Mouse (Mus musculus) spleen, postnatal 36 days (tissue): ENCODE measurements around the gene Lmo7.

Source experiments
- DNase-seq, 2 experiments: peaks; one replicate each; pipeline ENCODE4 v3.0.0; 2022; ENCODE audit warnings: low spot score in 2 of 2, mixed read lengths in 1 of 2

Gene Lmo7

DNA sequence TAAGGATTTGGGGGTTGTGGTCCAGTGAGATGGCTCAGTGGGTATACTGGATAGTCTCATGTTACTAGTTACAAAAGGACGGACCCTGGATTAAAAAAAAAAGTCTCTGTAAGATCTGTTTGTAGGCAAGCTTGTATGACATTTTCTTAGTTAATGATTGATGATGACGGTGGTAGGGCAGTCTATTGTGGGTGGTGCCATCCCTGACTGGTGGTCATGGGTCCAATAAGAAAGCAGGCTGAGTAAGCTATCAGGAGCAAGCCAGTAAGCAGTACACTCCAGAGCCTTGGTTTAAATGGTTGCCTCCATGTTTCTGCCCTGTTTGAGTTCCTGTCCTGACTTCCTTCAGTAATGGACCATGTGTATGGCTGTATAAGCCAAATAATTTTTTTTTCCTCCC lies 106.6 kb downstream of the Lmo7 start:
- DNase-seq: no peak

DNA sequence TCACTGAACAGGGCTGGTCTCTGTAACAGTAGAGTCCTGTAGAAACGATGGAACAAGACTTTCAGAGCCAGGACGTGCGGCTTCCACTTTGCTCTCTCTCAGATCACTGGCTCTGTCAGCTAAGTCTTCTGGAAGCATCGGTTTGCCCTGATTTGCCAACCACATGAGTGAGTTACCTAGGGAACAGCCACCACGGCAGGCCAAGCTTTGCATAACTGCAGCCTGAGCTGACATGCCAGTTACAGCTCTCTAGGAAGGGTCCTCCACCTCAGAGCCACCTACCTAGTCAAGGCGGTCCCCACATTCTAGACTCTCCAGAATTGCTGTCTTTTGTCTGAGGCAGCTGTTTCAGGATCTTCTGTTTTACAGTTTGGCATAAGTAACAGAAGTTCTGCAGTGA lies 107.4 kb downstream of the Lmo7 start:
- DNase-seq: no peak

DNA sequence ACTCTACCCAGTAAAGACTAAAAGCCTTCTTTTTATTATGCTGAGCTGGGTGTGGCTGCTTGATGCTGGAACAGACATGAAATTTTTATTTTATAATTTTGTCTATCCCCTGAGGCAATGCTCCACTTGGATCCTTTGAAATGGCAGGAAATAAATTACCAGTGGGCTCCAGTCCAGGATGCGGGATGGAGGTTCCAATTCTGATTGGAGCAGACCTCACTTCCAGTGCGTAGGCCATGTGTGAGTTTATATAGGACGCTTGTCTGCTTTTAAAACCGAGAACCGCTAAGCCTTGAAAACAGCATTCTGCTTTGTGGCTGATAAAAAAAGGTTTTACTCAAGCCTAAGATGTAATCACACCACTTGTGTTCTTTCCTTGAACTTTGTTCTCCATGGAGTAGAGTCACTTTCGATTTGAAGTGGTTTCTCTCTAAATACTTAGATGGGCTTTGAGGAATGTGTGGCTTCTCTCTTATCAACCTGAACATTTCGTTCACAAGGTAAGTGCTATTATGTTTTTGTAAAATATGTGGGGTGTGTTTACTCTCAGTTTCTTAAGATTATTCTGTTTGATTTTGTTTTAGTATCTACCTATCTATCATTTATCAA lies 108.6 kb downstream of the Lmo7 start:
- DNase-seq: no peak

DNA sequence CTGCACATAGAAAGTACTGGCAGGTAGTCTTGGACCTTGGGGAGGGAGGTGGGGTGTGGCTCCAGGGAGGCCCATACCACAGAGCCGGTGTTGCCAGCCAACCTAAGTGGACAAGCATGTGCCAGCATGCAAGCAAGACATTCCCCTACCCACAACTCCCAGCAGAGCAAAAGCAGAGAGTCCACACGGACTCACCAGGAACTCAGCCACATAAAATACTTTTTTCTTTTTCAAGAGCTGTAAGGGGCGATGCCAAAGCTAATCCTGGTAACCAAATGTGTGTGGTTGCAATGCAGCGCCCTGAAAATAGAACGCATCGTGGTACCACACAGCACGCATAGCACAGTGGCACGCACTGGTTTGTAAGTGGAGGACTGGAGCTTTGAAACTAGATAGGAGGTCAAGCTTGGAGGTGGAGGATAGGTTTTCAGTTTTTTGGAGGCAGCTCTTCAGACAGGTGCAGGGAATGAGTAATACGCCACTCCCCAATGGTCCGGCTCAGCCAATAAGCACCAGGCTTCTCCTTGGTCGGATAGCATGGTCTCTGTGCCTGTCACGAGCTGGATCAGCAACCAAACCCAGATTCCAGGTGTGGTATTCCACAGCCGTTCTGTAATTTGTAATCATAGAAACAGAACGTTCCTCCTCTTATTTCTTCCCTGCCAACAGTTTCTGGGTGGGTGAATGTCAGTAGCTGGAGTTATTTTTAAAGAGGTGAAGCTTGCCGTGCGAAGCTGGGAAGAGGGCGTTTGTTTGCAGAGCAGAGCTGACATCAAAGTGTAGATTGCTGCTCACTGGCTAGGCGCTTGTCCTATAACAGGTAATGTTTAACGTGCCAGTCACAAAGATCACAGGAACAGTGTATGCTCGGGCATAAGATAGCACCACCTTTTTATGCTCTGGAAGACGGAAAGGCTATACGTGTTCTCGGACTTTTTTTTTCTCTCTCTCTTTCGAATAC lies 110.3 kb downstream of the Lmo7 start:
- no peak for DNase-seq

DNA sequence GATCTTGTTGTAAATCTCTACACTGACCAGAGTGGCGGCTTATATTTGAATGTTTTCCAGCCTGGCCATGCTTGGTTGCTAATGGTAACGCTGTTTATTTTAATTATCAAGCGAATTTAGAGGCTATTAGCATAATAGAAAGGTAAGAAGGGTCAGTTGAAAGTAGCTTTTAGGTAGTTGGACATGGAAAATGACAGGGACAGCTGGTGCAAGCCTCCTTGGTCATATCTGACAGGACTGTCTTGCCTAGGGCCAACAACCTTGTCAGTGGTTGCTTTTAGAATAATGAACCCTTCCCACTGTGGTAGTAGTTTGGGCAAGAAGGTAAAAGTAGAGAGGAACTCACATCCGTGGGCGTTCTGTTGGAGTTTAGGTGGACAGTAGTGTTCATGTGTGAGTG lies 111.5 kb downstream of the Lmo7 start:
- DNase-seq: no peak

DNA sequence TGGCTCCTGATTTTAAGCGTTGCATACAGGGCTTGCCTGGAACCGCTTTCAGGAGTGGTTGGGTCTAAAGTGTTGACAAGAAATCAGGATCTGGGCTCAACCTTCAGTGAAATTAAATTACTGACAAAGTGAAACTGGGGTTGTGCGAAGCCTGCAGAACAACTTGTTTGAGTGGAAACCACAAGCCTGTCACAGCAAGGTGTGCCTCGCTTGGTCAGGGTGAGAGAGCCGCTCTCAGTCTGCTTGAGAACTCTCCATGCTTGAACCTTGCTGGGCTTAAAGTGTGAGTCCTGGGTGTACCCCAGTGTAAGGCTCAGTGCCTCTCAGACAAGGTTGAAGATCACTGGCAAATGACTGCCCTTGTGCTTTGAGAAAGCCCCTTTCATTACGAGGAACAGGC lies 112.8 kb downstream of the Lmo7 start:
- no peak for DNase-seq

DNA sequence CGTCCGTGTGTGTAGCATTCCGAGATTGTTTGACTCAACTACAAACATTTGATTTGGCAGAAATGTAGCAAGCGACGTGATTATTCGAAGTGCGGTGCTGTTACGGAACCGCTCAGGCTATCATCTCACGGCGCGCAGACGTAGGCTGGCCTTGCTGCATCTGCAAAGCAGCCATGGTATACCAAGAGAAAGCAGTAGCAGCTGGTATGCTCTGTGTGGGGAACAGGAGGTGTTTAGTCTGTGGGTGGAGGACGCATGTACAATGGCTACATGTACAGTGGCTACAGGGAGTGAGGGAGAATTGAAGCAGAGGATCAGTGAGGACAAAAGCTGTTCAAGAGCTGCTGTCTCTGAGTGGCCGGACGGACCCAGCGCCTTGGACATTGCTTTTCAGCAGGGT lies 113.7 kb downstream of the Lmo7 start:
- no peak for DNase-seq

DNA sequence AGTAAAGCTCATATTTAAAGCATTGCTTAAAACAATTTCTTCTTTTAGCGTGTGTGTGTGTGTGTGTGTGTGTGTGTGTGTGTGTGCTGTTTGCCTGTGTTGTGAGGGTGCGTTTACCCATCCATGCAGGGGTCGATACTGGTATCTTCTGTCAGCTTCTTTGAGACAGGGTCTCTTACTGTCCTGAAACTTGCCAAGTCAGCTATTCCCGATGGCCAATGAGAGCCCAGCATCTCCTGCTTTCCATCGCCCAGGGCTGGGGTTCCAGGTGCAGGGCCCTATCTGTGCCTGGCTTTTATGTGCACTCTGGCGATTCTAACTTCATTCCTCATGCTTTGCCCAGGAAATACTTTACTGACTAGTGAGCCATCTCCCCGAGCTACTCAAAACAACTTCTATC lies 114.7 kb downstream of the Lmo7 start:
- no peak for DNase-seq

DNA sequence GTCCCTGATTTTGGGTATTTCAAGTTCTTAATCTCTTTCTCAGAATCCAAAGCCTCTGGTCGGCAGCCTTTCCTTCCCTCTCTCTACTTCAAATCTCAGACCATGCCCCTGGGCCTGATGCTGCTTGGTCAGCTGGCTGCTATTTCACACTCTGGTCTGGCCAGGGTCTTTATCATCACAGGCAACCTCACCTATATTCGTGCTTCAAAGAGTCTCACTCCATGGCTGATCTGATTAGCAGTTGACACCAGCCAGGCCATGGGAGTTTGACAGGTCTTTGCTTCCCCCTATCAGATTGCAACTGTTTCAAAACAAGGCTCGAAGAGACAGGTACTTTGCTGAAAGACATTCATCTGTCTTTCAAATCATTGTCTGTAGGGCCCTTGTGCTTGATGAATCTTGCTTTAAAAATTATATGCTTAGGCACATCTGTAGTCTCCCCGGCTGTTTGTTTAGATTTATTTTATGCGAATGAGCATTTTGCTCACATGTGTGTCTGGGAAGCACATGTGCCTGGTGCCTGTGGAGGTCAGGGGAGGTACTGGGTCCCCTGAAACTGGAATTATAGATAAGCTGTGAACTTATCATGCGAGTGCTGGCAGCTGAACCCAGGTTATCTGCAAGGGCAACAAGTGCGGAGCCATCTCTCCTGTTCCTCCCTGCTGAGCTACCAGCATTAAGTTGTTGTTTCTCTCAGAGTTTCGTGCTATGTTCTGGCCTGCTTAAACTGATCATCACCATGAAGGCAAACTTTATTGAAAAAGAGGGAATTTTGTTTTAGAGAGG lies 116.5 kb downstream of the Lmo7 start:
- no peak for DNase-seq

DNA sequence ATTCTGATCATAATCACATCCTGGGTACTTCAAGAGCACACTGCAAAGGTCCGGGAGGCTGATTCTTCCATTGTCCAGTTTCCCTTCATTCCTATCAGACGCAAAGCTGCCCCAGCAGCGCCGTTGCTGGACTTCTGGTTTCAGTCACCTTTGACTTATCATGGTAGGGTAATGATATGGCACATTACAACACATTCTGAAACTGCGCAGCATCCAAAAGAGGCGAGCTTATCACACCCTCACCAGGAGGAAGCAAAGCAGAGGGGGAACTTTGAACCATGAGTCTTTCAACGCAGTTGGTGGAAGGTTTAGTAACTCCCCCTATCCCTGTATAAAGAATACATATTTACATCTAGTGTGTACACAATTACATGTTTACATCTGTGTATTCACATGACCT lies 117.8 kb downstream of the Lmo7 start:
- no peak for DNase-seq

DNA sequence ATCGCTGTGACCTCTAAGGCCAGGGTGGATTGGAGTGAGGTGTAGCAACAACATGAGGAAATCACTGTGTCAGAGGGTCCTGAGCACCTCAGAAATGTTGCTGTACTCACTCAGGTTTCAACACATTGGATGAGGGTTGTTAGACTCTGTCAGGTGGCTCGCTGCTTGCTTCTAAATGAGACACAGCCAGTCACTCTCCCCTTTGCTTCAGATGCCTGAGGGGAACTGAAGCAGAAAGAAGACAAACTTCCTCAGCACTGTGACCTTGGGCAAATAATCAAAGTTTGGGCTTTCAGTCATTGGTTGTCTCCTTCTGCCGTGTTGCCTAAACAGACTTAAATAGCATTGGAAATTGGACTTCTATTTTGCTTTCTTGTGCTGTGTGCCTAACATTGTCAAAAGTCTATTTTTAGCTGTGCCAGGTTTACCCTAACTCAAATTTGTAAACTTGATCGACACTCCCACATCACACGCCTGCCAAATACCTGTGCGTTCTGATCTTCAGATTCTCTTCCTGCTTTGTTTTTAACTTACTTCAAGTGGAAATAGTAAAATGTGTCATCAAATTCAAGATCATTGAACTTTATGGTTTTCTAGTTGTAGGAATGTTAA lies 122.9 kb downstream of the Lmo7 start:
- DNase-seq: no peak

DNA sequence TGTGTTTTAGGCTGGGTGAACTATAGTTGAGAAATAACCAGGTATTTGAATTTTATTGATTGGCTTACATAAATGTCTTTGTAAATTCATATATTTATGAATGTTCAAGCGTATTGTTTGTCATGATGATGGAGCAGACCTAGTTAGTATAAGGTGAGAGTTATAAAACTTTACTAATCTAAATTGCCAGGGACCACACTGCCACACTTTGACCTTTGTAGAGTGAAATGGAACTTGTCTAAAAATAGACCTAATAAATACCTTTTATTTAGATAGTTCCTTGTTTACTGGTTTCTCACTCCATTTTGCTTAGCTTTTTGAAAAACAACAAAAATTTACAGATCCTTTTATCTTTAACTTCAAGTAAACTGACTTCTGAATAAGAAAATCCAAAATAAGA lies 123.5 kb downstream of the Lmo7 start:
- DNase-seq: no peak

DNA sequence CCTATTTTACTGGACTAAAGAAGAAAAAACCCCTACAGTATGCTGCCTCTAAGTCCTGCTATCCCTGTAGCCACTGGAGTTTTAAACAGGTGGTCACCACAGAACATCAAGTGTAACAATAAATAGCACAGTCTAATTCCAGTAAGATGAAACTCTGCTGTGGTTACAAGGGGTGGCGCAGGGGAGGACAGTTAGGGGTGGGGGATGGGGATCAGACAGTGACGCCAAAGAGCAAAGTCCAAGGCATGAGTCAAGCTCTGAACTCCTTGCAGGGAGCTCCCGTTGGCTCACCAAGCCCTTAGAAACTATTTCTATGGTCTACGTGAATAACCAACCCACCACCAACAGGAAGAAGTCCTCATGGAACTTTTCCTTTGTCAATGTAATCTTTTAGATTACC lies 124.0 kb downstream of the Lmo7 start:
- no peak for DNase-seq

DNA sequence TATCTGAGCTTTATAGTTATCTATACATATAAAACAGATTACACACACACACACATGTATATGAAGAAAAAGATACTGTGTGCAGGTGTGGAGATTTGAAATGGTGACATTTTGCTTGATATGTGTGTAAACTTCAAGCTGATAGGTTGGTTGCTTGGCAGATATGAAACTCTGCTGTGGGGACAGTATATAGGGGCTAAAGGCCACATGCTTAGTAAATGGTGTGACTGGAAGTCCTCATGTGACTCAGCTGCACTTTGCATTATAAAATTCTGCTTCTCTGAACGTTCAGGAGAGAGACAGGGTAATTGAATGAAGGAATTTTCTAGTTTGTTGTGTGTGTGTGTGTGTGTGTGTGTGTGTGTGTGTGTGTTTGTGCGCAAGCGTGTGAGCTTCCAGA lies 124.5 kb downstream of the Lmo7 start:
- DNase-seq: no peak

DNA sequence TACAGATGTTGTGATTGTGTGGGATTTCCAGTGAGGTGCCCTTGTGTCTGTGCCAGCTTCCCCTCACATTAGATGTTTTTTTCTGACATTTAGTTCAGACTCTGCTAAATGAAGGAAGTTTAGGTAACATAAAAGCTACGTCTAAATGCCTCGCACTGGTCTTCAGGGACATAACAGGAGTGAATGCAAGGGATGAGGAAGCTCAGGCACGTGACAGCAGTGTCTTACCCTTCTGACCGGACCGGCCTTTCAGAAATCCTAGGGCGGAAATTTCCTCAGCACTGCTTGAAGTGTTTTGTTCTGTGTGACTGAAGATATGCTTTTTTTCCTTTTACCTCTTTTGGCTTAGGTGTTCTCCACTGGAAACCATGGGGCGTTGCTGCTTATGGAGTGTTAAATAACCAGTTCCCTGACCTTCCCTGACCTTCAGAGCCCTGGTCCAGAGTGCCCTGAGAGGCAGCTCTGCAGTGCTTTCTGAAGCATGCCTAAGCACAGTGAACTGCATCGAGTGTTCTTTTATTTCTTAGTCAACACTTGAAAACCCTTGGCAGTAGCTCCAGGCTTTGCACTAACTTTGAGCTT lies 129.6 kb downstream of the Lmo7 start:
- DNase-seq: no peak

DNA sequence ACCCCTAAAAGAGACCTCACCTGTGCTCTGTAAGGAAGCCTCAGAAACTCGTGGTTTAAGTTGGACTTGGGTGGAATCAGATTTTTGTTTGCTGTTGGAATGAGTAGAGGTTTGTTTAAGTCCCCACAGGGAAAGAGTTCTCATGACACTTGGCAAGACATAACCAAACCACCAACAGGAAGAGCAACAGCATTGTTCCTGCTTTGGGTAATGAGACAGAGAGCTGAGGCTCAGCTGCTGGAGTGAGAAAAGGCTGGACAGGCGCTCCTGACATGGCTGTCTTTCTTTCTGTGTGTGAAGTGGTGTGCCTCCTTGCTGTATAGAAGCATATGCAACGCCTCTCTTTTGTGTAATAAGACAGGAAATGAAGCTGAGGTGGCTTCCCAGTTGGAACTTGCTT lies 132.3 kb downstream of the Lmo7 start:
- DNase-seq: no peak

DNA sequence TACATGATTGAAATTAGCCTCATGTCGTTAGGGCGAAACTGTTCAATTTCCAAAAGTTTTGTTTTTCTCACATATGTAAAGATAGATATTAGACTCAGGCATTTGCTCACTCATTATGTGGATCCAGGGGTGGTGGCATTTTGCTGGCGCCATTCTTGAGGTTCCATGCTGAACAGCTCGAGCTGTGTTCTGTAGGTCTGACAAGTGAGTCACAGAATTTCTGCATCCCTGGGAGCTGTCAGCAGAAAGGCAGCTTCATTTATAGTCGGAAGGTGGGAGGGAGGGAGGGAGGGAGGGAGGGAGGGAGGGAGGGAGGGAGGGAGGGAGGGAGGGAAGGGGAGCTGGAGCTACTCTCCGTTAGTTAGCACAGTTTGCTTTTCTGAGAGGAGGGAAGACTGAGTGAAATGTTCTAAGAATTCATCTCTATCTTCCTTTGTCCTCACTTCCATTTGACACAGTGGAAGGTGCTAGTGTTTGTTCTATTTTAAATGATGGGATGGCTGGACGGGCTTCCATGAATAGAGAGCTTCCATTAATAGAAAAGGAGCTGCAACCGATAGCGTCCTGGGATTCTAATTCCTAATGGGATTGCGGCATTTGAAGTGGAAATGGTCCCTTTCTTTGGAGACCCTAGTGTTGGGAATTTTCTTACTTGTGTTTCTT lies 137.4 kb downstream of the Lmo7 start:
- DNase-seq: no peak

DNA sequence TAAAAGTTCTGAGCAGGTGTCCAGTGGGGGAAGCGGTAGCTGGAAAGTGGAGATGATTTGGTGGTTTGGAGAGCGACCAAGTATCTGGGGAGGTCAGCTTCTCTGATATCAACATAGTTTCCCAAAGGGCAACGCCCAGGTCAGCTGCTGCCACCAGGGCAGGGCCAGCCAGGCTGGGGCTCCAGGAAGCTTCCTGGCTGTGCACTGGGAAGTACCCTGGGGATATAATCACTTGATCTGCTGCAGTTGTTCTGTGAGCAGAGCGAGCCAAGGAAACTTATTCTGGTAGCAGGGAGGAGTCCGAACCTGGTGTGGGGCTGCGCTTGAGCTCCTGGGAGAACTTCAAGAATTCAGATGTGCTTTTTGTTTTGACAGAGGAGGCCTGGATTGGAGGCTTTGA lies 139.4 kb downstream of the Lmo7 start:
- no peak for DNase-seq

DNA sequence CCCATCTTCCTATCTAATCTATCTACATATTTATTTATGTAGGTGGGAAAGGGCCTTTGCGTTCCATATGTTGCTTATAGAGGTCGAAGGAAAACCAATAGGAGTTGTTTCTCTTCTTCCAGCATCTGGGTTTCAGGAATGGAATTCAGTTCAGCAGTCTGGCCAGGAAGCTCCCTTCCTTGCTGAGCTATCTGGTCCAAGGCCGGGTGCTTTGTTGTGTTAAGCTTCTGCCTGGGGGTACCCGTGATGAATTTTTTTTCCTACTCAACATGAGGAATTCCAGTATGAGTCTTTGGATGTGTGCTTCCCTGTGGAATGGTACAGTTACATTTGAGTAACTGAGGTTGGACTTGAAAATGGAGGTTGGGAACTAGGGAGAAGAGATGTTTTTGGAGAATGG lies 139.9 kb downstream of the Lmo7 start:
- no peak for DNase-seq

DNA sequence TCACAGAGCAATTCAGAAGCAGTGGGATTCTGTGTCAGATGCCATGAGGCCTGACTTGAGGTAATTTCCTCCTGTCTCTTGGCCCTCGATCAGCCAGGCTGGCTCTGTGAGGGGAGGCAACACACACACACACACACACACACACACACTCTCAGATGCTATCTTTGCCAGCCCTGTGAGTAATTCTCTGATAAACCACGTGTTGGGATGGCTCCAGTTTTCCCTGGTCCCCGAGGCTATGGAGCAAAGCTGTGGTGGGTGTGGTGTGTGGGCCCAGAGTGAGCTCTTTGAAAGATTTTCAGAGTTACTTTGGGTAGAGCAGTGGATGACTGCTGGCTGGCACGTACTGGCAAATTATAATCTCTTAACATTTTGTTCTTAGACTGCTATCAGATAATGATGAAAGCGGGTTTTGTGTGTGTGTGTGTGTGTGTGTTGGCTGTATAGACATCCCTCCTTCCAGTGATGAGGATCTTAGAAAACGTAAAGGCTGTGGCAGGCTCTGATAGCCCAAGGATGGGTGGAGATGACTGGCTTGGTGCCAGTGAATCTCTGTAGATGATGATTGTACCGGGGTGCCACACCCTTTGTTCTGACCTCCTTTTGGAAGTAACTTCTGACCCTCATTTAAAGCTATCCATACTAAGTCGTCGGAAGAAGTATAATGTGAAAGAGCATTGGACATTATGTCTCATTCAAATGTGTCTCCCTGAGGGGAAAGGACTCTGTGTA lies 140.6 kb downstream of the Lmo7 start:
- no peak for DNase-seq

DNA sequence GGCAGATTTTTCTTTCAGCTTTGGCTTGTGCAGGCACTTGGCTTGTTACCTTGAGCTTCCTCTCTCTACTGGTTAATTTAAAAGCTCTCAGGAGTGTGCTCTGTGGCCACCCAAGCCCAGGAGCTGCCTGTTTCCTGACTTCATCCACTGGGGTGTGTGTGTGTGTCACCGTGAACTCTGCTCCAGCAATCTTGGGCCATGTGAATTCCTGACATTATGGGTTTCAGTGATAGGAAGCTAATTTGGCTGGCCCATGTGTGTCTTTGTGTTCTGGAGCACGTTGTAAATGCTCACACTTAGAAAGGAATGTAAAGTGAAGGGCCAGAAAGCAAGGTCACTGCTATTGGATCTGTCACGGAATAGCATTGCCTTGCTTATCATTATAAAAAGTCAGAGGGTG lies 143.1 kb downstream of the Lmo7 start:
- DNase-seq: no peak
